Mouse (Mus musculus): ENCODE data around the gene Cemip2.

The Cemip2 gene

DNA sequence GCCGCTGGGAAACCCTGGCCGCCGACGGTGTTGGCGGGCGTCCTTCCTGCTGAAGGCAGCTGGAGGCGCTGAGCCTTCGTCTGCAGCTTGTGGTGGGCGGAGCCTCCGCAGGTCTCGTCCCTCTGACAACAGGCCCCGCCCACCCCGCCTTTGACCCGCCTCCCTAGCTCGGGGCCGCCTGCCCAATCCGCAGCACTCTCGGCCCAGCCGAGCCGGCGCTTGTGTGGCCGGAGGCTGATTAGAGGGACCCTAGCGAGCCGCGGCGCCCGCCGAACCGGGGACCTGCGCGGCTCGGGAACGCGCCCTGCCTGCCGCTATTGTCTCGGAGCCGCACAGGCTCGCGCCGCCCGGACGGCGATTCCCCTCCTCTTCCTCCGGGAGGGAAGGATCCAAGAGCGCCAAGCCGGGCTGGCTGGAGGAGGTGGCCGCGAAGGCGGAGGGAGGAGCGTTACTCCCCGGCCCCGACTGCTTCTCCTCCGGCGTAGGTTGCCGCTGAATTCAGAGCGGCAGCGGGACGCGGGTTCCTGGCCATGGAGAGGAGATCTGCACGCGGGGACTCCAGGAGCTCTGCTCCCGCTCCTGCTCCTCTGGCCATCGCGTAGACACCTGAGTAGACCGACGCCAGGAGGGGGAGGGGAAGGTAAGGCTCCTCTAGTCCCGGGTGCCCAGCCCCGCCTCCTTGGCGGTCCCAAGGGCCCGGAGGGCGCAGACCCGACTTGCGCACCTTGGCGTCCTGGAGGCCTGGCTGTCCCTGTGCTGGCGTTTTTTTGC is at the start of gene Cemip2:
TSS of gene Cemip2 (plus strand) at position 196 of the 771 bp plus-strand sequence.
- peak; percentile 97 for DNase-seq (ENCODE audit: extremely low spot score, low spot score)

DNA sequence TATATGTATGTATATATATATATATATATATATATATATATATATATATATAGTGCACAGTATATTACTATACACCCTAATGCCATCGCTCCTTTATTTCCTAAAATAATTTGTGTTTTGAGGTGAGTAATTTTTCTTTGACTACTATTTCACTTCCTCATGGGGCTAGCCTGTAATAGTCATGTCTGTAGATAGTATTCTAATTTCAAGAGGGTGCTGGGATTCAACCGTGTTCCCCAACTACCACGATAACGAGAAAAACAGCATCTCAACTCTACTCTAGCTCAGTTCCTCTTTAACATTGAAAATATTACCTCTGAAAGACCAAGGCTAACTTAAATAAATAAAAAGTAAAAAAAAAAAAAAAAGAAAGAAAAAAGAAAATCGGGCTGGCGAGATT is 49.8 kb upstream of the Cemip2 start:
- DNase-seq (ENCODE audit: extremely low spot score, low spot score) = no peak

DNA sequence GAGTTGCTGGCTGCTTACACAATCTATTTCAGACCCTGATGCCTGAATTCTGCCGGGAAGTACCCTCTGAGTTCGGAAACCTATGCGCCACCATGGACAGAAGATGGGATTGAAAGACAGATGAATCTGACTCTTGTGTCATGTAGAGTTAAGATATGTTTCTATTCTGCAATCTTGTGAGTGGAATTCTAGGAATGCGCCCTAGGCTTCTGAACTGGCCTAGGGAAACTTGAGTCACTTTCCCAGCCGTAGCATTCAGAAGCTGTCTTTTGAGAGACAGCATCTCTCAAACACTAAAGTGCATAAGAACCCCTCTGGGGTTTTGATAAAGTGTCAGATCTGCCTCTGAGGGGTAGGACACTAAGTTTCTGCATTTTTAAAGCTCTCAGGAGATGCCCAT is 46.3 kb upstream of the Cemip2 start:
- DNase-seq (ENCODE audit: extremely low spot score, low spot score) = no peak

DNA sequence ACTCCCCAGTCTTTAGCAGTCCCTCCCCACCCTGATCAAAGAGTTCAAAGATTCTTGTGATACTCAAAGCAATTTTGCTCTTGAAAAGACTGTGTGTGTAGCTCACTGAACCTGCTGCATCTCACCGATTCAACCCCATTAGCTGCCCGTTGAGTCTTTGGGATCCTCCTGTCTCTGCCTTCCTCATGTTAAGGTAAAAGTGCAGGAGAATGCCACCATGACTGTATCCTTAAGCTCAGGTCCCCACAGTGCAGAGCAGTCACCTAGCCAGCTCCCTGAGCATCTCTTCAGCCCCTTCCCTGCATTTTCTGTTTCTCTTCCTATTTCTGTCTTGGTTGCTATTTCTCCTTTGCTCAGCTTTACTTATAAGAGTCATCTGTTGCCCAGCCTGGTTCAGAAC is 45.0 kb upstream of the Cemip2 start:
- DNase-seq (ENCODE audit: extremely low spot score, low spot score) = no peak

DNA sequence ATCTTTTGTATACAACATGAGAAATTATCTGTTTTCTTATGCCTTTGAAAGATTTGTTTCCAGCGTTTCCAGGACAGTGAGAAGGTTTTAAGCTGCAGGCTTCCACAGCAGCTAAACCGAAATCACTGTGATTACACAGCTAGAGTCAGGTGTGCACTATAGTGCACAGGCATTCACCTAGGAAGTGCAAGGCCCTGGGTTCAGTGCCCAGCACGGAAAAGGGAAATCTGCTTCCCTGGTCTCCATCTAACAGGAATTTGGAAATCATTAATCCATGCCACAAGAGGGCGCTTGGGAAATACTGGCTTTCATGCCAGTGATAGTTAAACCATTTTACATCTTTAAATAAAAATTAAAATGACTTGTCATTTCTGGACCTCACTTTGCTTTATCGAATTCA is 44.0 kb upstream of the Cemip2 start:
- no peak for DNase-seq (ENCODE audit: extremely low spot score, low spot score)

DNA sequence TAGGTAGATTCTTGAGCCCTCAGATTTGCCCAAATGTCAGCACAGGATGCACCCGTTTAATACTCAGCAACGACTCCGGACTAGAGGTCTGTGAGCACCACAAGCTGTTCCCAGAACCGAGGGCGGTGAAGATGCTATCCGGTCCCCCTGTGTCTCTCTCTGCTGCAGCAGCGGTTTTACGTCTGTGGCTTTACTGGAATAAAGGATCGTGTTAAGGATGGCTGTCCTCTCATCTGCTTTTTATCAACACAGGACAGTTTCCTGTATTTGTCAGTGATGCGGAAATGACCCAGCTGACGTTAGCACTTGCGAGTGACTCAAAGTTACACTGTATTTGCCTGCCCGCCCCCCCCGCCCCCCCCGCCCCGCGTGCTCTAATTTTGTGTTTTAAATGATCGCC is 40.7 kb upstream of the Cemip2 start:
- DNase-seq (ENCODE audit: extremely low spot score, low spot score) = no peak

DNA sequence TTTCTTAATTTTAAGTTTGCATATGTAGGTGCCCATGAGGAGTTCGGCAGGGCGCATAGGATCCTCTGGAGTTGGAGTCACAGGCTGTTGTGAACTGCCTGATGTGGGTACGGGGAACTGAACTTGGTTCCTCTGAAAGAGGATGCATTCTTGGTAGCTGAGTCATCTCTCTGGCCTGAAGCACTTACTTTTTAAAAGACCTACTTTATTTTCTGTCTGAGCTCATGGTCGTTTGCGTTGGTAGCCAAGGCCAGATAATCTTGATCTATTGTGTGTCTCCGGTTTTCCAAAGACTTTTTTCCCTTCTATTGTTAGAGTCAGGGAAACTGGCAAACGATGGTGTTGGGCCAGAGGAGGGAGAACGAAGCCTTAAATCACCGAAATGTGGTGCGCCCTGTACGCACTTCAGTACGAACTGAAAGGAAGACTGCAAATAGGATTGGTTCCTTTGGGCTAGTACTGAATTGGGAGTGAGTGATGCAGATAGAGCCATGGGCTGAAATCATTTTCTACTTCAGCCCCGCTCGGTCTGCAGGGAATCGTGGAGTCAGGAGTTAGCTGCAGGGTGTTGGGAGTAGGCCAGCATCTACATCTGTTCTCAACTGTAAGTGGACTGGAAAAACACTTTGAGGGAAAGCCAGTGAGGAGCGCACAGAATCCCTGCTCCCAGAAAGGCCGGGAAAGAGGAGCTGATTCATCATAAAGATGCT is 40.1 kb upstream of the Cemip2 start:
- DNase-seq (ENCODE audit: extremely low spot score, low spot score) = no peak

DNA sequence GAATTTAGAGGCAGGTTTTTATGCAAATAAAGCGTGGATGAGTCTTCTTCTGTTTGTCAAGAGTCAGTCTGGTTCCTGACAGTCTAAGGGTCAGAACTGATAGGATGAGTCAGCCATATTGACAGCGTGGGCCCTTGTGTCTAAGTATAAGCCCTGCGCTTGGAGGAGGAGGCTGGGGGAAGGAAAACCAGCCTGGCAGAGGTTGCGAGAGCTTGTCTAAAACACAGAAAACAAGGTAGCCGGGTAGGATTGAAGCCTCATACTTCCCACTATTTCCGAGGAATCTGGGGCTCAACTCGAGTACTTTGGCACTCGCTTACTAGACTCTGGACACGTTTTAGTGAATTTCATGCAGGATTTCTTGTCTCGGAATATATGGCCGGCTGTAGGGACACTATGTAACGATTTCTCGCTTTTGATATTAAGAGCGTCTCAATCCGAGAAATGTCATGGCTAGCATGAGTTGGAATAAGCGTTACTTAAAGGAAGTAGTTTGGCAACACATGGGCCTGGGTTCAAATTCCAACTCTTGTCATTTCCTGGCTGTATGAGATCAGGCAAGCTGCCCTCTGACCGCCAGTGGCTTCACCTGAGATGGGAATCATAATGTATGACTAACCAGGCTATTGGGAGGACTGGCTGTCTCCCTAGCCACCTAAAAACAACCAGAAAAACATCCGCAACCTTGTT is 39.4 kb upstream of the Cemip2 start:
- no peak for DNase-seq (ENCODE audit: extremely low spot score, low spot score)

DNA sequence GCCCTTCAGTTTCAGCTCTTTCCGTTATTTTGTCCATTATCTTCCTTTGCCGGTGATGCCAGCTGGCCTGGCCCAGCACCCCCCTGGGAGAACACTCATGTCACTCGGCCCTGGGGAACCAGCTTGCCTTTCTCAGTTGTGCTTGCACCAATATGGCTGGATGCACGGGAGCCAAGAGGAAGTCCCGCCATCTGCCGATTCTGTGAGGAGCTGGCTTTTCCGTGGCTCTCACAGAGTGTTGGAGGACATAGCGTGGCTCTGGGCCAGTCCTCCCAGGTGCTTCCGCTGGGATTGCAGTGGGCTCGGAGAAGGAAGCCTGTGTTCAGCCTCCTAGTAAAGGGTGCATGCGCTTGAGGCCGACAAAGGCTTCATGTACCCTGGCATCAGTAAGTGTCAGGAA is 36.0 kb upstream of the Cemip2 start:
- no peak for DNase-seq (ENCODE audit: extremely low spot score, low spot score)

DNA sequence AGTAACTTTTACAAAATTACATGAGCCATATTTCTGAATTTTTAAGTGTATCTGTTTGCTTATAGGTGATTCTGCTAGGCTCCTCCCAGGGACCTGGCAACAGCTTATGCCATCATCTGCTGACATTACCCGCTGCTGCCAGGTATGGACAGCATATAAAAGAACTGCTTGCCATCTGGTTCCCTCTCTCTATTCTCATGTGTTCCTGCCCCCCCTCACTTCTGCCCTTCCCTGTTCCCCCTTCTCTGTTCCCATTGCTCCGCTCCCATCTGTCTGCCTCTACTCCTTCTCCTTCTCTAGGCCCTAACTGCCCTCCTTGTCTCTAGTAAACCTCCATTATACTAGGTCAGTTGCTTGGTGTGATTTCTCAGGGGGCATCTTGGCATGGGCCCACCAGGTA is 32.6 kb upstream of the Cemip2 start:
- DNase-seq (ENCODE audit: extremely low spot score, low spot score) = no peak

DNA sequence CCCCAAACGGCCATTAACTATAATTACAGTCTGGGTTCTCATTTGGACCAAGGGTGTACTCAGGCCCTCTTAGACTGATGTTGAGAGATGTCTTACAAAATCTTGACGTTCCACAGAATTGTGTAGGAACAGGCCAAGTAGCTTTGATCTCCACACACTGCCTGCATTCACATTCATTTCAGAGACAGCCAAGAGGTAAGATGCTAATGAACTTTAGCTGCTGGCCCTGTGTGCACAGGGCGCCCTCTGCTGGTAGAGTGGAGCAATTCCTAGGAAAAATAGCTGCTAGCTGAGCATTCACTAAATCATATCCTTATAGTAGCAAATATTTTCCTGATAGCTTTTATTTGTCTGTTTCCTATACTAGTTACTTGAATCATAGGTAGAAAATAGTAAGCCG is 30.8 kb upstream of the Cemip2 start:
- DNase-seq (ENCODE audit: extremely low spot score, low spot score) = peak; percentile 57

DNA sequence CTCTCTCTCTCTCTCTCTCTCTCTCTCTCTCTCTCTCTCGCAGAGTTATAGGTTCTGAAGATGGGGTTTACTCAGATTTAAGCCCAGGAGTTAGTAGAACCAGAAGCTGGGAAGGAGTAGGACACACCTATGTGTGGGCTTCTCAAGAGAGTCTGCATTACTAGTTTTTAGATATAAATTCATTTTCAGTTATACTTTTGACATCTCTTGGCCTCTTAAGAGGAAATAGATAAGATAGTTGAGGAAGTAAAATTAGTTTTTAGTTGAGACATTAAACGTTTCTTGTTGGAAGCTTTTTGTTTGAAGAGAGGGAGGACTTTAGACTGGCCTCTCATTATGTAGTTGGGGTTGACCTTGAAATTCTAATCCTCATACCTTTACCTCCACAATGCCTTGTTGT is 28.0 kb upstream of the Cemip2 start:
- DNase-seq (ENCODE audit: extremely low spot score, low spot score) = no peak

DNA sequence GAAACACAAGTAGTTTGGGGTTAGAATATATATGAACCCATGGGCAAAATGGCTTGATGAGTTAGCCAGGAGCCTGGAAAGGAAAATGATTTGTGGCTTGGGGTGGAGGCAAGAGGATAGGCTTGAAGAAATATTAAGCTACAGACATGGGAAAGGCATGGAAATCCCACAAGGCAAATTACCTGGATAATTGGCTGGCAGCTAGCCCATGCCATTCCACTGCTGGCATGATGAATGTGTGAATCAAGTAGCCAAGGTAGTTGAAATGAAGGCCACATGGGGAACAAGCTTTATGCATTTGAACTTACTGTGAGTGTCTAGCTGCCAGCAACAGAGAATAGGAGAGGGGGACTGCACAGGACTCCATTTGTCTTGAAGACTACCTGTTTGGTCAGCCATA is 16.5 kb upstream of the Cemip2 start:
- DNase-seq (ENCODE audit: extremely low spot score, low spot score) = no peak

DNA sequence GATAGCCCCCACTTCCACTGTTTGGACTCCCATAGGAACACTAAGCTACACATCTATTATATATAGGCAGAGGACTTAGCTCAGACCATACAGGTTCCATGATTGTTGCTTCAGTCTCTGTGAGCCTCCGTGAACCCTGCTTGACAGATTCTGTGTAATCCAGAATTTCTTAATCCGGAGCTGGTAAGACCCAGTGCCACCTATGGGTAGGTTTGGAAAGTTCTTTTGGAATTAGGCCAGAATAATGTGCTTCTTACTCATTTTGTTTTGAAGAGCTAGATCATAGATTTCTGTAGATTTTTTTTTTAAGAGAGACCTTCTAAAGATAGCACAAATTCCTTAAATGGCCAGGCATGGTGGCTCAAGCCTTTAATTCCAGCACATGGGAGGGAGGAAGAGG is 14.1 kb upstream of the Cemip2 start:
- DNase-seq (ENCODE audit: extremely low spot score, low spot score) = no peak

DNA sequence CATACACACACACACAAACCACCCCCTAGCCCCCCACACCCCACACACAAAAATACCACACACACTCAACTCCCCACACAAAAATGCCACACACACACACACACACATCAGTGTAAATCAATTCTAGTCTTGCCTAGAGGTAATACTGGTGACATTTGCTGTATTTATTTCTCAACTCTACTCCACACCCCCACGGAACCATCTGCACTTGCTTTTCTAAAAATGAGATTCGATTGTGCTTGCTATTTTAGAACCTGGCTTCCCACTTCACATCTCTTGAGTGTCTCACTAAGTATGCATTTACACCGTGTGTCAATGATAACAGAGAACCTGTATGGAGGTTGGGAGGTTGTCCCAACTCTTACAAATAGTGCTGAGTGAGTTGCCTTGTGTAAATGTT is 13.4 kb upstream of the Cemip2 start:
- no peak for DNase-seq (ENCODE audit: extremely low spot score, low spot score)

DNA sequence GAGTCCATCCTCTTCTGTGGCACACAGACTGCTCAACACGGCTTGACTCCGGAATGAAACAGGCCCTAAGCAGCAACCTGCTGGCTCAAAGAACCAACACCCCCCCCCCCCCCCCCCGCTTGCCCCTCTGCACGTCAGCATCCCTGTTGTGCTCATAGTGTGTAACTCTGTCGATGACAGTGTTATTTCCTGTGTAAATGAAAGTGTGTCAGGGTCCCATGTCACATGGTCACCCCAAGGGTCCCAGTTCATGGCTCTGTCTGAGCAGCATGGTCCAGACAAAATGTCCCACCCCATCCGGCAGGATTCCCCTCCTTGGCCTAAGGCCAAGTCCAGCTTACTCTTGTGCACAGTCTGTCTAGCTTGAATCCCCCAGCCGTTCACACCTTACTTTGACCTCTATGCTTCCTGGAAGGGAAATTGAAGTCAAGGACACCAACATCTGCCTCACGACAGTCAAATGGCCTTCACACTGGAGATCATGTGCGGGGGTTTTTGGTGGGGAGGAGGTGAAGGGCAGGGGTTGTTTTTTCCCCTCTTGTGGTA is 10.6 kb upstream of the Cemip2 start:
- no peak for DNase-seq (ENCODE audit: extremely low spot score, low spot score)

DNA sequence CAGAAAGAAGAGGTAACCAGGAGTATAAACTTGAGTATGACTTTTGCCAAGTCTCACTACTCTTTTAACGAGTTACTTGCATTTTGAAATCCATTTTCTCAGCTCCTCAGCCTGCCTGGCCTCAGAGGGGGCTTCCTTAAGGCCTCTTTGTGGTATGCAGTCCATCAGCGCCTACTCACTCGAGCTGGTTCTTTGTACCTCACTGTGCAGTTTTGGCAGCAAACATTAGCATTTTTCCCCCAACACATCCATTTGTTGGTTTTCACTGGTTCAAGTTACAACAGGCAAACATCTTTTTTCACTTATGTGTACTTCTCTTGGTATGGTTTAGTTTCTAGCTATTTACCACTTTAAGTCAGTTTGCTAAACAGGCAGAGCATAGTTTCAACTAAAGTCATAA is 8.3 kb upstream of the Cemip2 start:
- DNase-seq (ENCODE audit: extremely low spot score, low spot score) = no peak

DNA sequence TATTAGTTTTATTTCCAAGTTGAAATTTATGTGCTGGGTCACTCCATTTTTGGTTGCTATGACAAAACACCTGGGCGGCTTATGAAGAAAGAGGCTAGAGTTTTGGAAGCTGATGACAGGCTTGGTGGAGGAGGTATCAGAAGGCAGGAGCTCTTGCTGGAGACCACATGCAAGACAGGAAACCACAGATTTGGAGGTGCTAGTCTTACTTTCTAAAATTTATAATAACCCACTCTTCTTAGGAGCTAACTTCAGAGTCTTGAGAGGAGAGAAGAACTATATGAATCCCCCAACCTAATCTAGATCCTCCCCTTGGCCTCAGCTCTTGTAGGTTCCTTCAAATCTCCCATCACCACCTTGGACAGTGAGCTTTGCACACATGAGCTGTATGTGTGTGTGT is 6.6 kb upstream of the Cemip2 start:
- no peak for DNase-seq (ENCODE audit: extremely low spot score, low spot score)

DNA sequence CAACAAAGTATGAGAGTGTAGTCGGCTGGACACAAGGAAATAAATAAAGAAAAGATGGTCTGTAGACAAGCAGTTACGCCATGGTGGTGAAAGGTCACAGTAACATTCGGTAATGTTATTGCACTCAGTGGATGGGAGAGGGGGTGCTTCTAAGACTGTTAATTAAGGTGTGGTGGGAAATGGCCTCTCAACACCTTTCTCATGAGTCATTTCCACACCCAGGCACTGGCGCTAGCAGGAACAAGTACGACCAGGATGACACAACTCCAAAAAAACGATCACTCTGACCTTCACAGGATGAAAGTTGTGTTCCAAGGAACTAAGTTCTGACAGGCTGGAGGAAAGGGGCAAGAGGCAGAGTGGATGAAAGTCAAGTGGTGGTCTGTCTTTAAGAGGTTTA is 4.5 kb upstream of the Cemip2 start:
- DNase-seq (ENCODE audit: extremely low spot score, low spot score) = no peak

DNA sequence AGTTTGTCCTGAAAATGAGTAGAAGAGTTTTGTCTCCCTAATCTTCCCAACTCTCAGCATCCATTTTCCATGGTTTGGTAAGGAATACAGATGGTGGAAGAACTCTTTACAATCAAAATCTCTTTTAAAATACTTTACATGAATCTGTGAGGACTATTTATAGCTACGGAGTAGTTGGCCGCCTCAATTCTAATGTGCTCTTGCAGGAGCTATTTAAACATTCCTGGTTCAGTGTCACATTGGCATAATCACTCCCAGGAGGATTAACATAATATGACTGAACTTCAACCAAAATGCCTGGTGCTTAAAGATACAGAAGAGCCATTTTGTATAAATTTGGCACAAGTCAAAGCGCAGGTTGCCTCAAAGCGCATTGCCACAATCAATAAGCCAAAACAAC is 2.5 kb upstream of the Cemip2 start:
- DNase-seq (ENCODE audit: extremely low spot score, low spot score) = no peak

DNA sequence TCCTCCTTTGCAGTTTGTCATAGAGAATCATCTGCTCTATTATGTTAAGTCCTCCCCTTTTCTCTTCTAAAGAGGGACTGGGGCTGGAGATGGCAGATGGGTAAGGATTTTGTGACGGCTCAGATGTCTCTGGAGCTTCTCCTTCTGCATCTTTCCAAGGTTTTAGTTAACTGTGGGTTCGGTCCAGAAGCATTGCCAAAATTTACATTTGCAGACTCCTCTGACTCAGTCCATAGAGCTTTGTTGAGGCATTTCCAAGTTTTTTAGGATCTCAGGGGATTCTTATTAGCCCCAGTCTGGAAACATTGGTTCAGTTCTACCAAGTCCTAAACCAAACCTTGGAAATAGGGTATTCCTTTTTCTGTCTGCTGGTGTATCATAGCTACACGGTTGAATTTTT is 1.5 kb upstream of the Cemip2 start:
- no peak for DNase-seq (ENCODE audit: extremely low spot score, low spot score)

DNA sequence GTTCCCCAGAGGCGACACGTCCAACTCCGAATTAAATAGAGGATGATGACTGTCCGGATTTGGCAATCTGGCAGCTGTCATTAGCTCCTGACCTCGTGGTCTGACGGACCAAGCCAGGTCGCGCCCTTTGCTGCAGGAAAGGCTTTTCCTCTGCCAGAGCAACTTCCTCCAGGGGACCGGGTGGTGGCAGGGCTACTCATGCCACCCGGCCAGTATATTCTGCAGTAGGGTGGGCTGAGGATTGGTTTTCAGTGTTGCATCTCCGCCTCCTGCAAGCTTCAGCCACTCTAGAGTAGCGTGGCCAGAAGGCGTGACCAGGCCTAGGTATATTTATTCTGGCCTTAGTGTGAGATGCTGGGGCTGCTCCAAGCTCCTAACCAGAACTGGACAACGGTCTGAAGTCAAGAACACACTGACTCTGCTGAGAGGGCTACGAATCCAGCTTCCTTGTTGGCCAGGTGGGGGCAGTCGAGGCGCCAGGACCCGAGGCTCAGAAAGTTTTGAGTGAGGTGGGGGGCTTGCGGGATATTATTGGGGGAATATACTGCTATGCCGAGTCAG is 891 bp upstream of the Cemip2 start:
- peak; percentile 54 for DNase-seq (ENCODE audit: extremely low spot score, low spot score)
